Mouse (Mus musculus) liver, postnatal 0 days (tissue): ENCODE measurements at regions not wholly inside any gene's neighbourhood (a gene's known extent, or its start where the extent isn't known, plus 50 kb on each side); places are given as distances from the start of the nearest gene placed in this dataset.
A peak's percentile ranks its signal among the peaks of the same experiment; 100 is the strongest.

Experiments
- ATAC-seq: fragments of 200-750 bp; cut with Nextera tagmentation; 2 replicates; pipeline ENCODE4 v1.8.0; 2017; ENCODE audit warnings: mild to moderate bottlenecking, moderate library complexity
- DNase-seq: peaks from one replicate; pipeline ENCODE4 v3.0.0-alpha.2; 2016
- H3K27ac ChIP-seq: fragments of 300-500 bp; sonication (generic); 2 replicates; pipeline ENCODE4 v1.5.1; 2014; ENCODE audit warnings: antibody characterized with exemption, moderate library complexity, mild to moderate bottlenecking, low read depth
- H3K27me3 ChIP-seq: fragments of 300-500 bp; sonication (generic); 2 replicates; pipeline ENCODE4 v1.6.1; 2014; ENCODE audit warnings: low read length, control low read depth, mixed read lengths; ENCODE audit not compliant: insufficient read depth
- H3K36me3 ChIP-seq: fragments of 300-500 bp; sonication (generic); replicated peaks from 2 replicates; pipeline ENCODE4 v1.6.1; 2014; ENCODE audit warnings: mild to moderate bottlenecking, control low read depth, low read length, moderate library complexity, mixed read lengths; ENCODE audit not compliant: insufficient read depth
- H3K4me1 ChIP-seq: fragments of 300-500 bp; sonication (generic); 2 replicates; pipeline ENCODE4 v1.6.1; 2014; ENCODE audit warnings: antibody characterized with exemption, mild to moderate bottlenecking, control low read depth; ENCODE audit not compliant: insufficient read depth
- H3K4me2 ChIP-seq: fragments of 300-500 bp; sonication (generic); 2 replicates; pipeline ENCODE4 v1.6.1; 2014; ENCODE audit warnings: low read depth, mild to moderate bottlenecking, low read length, moderate library complexity, mixed read lengths
- H3K4me3 ChIP-seq: fragments of 300-500 bp; sonication (generic); 2 replicates; pipeline ENCODE4 v1.5.1; 2014; ENCODE audit warnings: low read depth, low read length
- H3K9ac ChIP-seq: fragments of 300-500 bp; sonication (generic); replicated peaks from 2 replicates; pipeline ENCODE4 v1.6.1; 2014; ENCODE audit warnings: mild to moderate bottlenecking, moderate library complexity
- H3K9me3 ChIP-seq: fragments of 300-500 bp; sonication (generic); 2 replicates; pipeline ENCODE4 v1.6.1; 2016; ENCODE audit warnings: mild to moderate bottlenecking, control low read depth, low read length, mixed read lengths
- CTCF ChIP-seq: sonication (generic); IDR thresholded peaks from 2 replicates; pipeline ENCODE4 v1.5.1; 2016; ENCODE audit warnings: antibody characterized with exemption, low read depth
- EP300 ChIP-seq: IDR thresholded peaks from 2 replicates; pipeline ENCODE4 v1.6.1; 2016; ENCODE audit warnings: antibody characterized with exemption, low read depth, mild to moderate bottlenecking
- WGBS: fragments of 180-500 bp; shearing (Covaris S2); extraction: QIAGEN DNeasy Blood & Tissue Kit; methylation state at CpG from one replicate; pipeline ENCODE4 v1.1.7; 2014; ENCODE audit not compliant: insufficient replicate concordance; 5-methylcytosine and 5-hydroxymethylcytosine counted together

DNA sequence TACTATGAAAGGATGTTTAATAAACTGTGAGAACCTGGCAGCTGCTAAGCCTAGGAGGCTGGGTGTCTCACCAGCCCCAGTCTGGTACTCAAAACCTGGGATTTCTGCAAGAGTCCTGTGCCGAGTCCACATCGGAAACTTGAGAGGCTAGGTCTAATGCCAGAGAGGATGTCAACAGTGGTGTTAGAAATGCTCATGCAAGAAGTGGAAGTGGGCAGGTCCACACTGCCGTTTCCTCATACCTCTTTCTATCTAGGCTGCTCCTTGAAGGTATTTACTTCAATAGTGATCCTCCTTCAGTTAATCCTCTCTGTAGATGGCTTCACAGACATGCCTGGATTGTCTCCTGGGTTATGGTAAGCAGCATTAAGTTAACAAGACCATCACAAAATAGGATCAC is 168.6 kb upstream of the Far2 start:
- TF ChIP-seq CTCF, result no peak
- TF ChIP-seq EP300, result no peak
- Histone ChIP-seq H3K4me2 (no peak overlapping the region), H3K27ac (no peak overlapping the region), H3K4me3 (no peak overlapping the region), H3K9me3 (no peaks in the 10 kb centered on the region), H3K4me1 (no peaks in the 10 kb centered on the region), H3K27me3 (no peaks in the 10 kb centered on the region), H3K9ac (no peak overlapping the region), H3K36me3 (no peaks in the 10 kb centered on the region)
- 59% methylated on average over 3 of the region's 3 CpGs for WGBS
- no peak for DNase-seq
- ATAC-seq, result no peak

DNA sequence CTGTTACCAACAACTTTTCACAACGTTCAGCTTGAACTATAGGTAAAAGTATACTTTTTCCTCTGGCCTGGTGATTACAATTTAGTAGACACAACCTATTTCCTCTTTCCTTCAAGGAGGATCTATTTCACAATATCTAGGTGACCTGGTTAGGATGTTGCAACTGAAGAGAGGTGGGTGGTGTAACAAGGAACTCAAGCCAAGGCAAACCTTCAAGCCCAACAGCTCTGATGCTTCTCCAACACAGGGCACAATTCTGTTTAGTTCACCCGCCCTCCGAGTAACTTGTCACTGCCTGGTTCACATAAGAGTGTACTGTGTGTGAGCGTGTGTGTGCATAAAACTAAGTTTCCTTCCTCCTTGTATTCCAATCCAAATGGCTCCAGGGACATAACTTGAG is 161.2 kb upstream of the Far2 start:
- DNase-seq (no peak), ATAC-seq (peak; percentile 31; the same call in 1 of the 2 replicates)
- 66% methylated on average over 4 of the region's 4 CpGs for WGBS
- H3K4me2 ChIP-seq, result no peak overlapping the region
- H3K4me3 ChIP-seq, result no peak overlapping the region
- H3K27ac ChIP-seq, result no peak overlapping the region
- H3K4me1 ChIP-seq, result no peaks in the 10 kb centered on the region
- TF ChIP-seq CTCF, result no peak
- no peak for TF ChIP-seq EP300
- H3K9me3 ChIP-seq, result no peaks in the 10 kb centered on the region
- no peak overlapping the region for H3K9ac ChIP-seq
- no peaks in the 10 kb centered on the region for H3K27me3 ChIP-seq
- H3K36me3 ChIP-seq, result no peaks in the 10 kb centered on the region

DNA sequence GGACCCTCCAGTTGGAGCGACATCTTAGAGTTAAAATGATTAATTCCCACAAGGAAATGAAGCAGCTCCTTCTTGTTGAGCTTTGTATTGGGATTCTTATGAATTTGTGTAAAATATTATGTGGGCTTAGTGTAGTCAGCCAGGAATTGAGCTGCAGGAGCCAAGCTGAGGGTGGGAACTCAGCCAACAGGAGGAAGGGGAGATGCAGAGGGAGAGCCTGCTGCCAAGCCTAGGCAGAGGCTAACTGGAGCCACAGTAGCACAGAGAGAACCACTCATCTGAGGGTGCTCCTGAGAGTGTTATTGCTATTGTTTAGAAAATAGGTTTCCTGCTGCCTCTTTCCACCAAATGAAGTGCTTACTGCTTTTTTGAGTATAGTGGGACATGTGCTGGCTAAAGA is 127.4 kb upstream of the Far2 start:
- no peak overlapping the region for H3K27ac ChIP-seq
- ATAC-seq, result no peak
- H3K36me3 ChIP-seq, result no peaks in the 10 kb centered on the region
- H3K9ac ChIP-seq, result no peak overlapping the region
- H3K4me2 ChIP-seq, result no peak overlapping the region
- TF ChIP-seq EP300 (no peak), CTCF (no peak)
- H3K9me3 ChIP-seq, result no peaks in the 10 kb centered on the region
- DNase-seq, result no peak
- H3K27me3 ChIP-seq, result no peaks in the 10 kb centered on the region
- WGBS, result 68% methylated on average over 1 of the region's 1 CpGs
- no peak overlapping the region for H3K4me3 ChIP-seq
- no peaks in the 10 kb centered on the region for H3K4me1 ChIP-seq

DNA sequence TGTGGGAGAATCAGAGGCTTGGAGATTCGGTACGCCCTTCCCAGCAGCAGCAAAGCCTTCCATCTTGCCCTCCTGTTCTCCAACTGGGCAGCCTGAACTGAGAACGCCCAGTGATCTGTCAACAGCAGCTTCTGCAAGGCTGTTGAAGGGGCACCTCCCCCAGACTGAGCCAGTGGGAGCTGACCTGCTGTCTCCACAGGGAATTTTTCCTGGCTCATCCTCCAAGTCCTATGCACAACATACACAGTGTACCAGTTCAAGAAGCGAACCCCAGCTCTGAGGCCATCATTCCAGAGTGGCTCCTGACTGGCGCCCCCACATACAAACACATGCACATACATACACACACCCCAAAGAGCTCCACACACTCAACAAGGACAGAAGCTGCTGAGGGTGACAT is 126.0 kb upstream of the Far2 start:
- H3K9me3 ChIP-seq, result no peaks in the 10 kb centered on the region
- ATAC-seq, result no peak
- no peak overlapping the region for H3K4me3 ChIP-seq
- no peaks in the 10 kb centered on the region for H3K36me3 ChIP-seq
- TF ChIP-seq CTCF (no peak), EP300 (no peak)
- H3K27ac ChIP-seq, result no peak overlapping the region
- no peak overlapping the region for H3K4me2 ChIP-seq
- no peak for DNase-seq
- WGBS, result 63% methylated on average over 5 of the region's 5 CpGs
- no peak overlapping the region for H3K9ac ChIP-seq
- H3K27me3 ChIP-seq, result no peaks in the 10 kb centered on the region
- no peaks in the 10 kb centered on the region for H3K4me1 ChIP-seq

DNA sequence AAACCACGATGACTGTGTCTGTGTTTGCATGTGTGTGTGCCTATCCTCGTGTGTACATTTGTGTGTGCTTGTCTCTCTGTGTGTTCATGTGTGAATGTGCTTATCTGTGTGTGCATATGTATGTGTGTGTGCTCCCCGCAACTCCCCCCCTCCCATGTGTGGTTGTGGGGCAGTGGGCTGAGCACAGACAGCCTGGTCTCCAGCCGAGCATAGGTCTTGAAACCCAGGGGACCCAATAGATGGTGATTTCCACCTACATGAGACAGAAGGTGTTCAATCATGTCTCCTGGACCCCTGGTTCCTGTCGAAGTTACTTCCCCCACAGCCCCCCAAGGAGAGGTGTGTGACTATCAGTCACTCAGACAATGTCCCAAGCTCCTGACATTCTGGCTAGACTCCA is 124.6 kb upstream of the Far2 start:
- ATAC-seq, result no peak
- no peaks in the 10 kb centered on the region for H3K9me3 ChIP-seq
- no peak overlapping the region for H3K4me3 ChIP-seq
- WGBS, result 61% methylated on average over 5 of the region's 5 CpGs
- H3K27me3 ChIP-seq, result no peaks in the 10 kb centered on the region
- no peaks in the 10 kb centered on the region for H3K36me3 ChIP-seq
- no peak overlapping the region for H3K9ac ChIP-seq
- DNase-seq, result no peak
- H3K4me2 ChIP-seq, result no peak overlapping the region
- H3K4me1 ChIP-seq, result no peaks in the 10 kb centered on the region
- H3K27ac ChIP-seq, result no peak overlapping the region
- no peak for TF ChIP-seq EP300
- no peak for TF ChIP-seq CTCF

DNA sequence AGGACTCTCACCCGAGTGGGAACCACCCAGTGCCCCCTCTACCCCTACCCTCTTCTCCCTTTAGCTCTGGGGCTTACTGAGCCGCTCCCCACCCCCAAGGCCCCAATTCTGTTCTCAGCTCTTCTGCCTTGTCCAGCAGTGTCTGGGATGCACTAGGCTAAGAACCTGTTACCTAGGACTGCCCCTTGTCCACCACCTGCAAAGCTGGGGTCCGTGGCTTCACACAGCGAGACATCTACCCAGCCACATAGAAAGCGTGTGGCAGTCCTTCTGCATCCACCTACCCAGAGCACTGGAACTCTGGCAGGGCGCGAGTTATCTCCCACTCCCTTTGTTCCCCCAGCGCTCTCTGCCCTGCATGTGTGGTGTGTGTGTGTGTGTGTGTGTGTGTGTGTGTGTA is 123.8 kb upstream of the Far2 start:
- 87% methylated on average over 8 of the region's 8 CpGs for WGBS
- ATAC-seq (no peak), DNase-seq (no peak)
- no peak overlapping the region for H3K4me2 ChIP-seq
- no peaks in the 10 kb centered on the region for H3K27me3 ChIP-seq
- H3K9me3 ChIP-seq, result no peaks in the 10 kb centered on the region
- no peak overlapping the region for H3K27ac ChIP-seq
- H3K4me3 ChIP-seq, result no peak overlapping the region
- H3K36me3 ChIP-seq, result no peaks in the 10 kb centered on the region
- H3K9ac ChIP-seq, result no peak overlapping the region
- H3K4me1 ChIP-seq, result no peaks in the 10 kb centered on the region
- TF ChIP-seq CTCF, result no peak
- TF ChIP-seq EP300, result no peak

DNA sequence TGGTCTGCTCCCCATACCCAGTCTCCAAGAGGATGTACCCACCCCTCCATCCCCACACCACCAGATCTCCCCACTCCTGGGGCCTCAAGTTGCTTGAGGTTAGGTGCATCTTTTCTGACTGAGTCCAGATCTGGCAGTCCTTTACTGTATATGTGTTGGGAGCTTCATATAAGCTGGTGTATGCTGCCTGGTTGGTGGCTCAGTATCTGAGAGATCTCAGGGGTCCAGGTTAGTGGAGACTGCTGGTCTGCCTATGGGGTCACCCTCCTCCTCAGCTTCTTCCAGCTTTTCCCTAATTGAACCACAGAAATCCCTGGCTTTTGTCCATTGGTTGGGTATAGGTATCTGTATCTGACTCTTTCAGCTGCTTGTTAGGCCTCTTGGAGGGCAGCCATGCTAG is 118.1 kb upstream of the Far2 start:
- Histone ChIP-seq H3K4me2 (no peak overlapping the region), H3K4me3 (no peak overlapping the region), H3K36me3 (no peaks in the 10 kb centered on the region), H3K27ac (no peak overlapping the region), H3K27me3 (no peaks in the 10 kb centered on the region), H3K9ac (no peak overlapping the region), H3K4me1 (no peaks in the 10 kb centered on the region), H3K9me3 (no peaks in the 10 kb centered on the region)
- TF ChIP-seq EP300 (no peak), CTCF (no peak)
- no peak for DNase-seq
- no peak for ATAC-seq
